Mouse (Mus musculus) erythroblast, embryonic 14.5 days (primary cell): ENCODE data around the gene Prdx6. TPM values are rescaled to one million over a fixed set of nuclear protein-coding genes. Genes with fewer than 3 reads are reported as not detected.

ENCODE experiments used
- H3K27me3 ChIP-seq: 2 replicates; pipeline ENCODE4 v1.6.1; 2012; ENCODE audit warnings: inconsistent platforms; ENCODE audit not compliant: control insufficient read depth
- H3K36me3 ChIP-seq: 2 replicates; pipeline ENCODE4 v1.6.1; 2012; ENCODE audit warnings: mild to moderate bottlenecking, inconsistent platforms; ENCODE audit not compliant: control insufficient read depth
- H3K4me1 ChIP-seq: 2 replicates; pipeline ENCODE4 v1.6.1; 2012; ENCODE audit warnings: inconsistent platforms; ENCODE audit not compliant: control insufficient read depth
- H3K4me3 ChIP-seq: replicated peaks from 2 replicates; pipeline ENCODE3; 2012; ENCODE audit warnings: moderate library complexity, mild to moderate bottlenecking, inconsistent platforms
- H3K9me3 ChIP-seq: 2 replicates; pipeline ENCODE4 v1.6.1; 2012; ENCODE audit warnings: low read length, inconsistent platforms, mixed read lengths; ENCODE audit not compliant: control insufficient read depth
- GATA1 ChIP-seq: IDR thresholded peaks from 2 replicates; pipeline ENCODE4 v1.6.1; 2012; ENCODE audit warnings: low read length, inconsistent platforms, mixed read lengths
- TAL1 ChIP-seq: IDR thresholded peaks from 3 replicates; pipeline ENCODE4 v1.6.1; 2012; ENCODE audit warnings: low read length, inconsistent platforms, mixed read lengths
- polyA plus RNA-seq: library from polyadenylated mRNA; stranded (reverse); fragments of >175 nt; gene quantifications from 2 replicates; pipeline ENCODE4 v1.2.3, GENCODE M21; 2012

The Prdx6 gene
- polyA plus RNA-seq, 1 experiment, result 1.5 TPM

GRCm38 (mm10) chr1:161269346-161269745 is 18.3 kb upstream of the Prdx6 start:
- H3K36me3 ChIP-seq, result no peaks in the 10 kb centered on the region
- no peak overlapping the region for H3K4me3 ChIP-seq
- TF ChIP-seq GATA1 (no peak), TAL1 (no peak)
- H3K9me3 ChIP-seq, result no peaks in the 10 kb centered on the region
- peaks cover 28% of the 10 kb centered on the region for H3K4me1 ChIP-seq
- H3K27me3 ChIP-seq, result no peaks in the 10 kb centered on the region

- no peaks in the 10 kb centered on the region for H3K9me3 ChIP-seq
- TF ChIP-seq TAL1 (peak; percentile 64), GATA1 (peak; percentile 38; the same call in 1 of the 2 replicates)
- no peak overlapping the region for H3K4me3 ChIP-seq
- peaks cover 28% of the 10 kb centered on the region for H3K4me1 ChIP-seq
- no peaks in the 10 kb centered on the region for H3K36me3 ChIP-seq
- H3K27me3 ChIP-seq, result no peaks in the 10 kb centered on the region
These were observed 17.9 kb upstream of the Prdx6 start for GRCm38 (mm10) chr1:161268884-161269283.

- Histone ChIP-seq H3K9me3 (no peaks in the 10 kb centered on the region), H3K4me3 (no peak overlapping the region), H3K4me1 (peaks cover 28% of the 10 kb centered on the region), H3K36me3 (no peaks in the 10 kb centered on the region), H3K27me3 (no peaks in the 10 kb centered on the region)
- no peak for TF ChIP-seq TAL1
- no peak for TF ChIP-seq GATA1
These were observed 17.1 kb upstream of the Prdx6 start for GRCm38 (mm10) chr1:161268116-161268515.

- Histone ChIP-seq H3K27me3 (0 out of 2 replicates have a peak, but pooled peaks cover 2% of the 10 kb centered on the region), H3K4me1 (peaks cover 25% of the 10 kb centered on the region), H3K36me3 (no peaks in the 10 kb centered on the region), H3K9me3 (no peaks in the 10 kb centered on the region), H3K4me3 (no peak overlapping the region)
- TF ChIP-seq TAL1 (no peak), GATA1 (no peak)
These were observed 13.9 kb upstream of the Prdx6 start for GRCm38 (mm10) chr1:161264961-161265360.

- TF ChIP-seq GATA1, result no peak
- Histone ChIP-seq H3K36me3 (no peaks in the 10 kb centered on the region), H3K4me3 (no peak overlapping the region), H3K4me1 (peaks cover 14% of the 10 kb centered on the region), H3K27me3 (0 out of 2 replicates have a peak, but pooled peaks cover 2% of the 10 kb centered on the region), H3K9me3 (no peaks in the 10 kb centered on the region)
These were observed 12.6 kb upstream of the Prdx6 start for GRCm38 (mm10) chr1:161263584-161263983.

GRCm38 (mm10) chr1:161262542-161262941 is 11.5 kb upstream of the Prdx6 start:
- peaks cover 10% of the 10 kb centered on the region for H3K4me1 ChIP-seq
- TF ChIP-seq GATA1, result no peak
- no peak for TF ChIP-seq TAL1
- H3K36me3 ChIP-seq, result no peaks in the 10 kb centered on the region
- H3K27me3 ChIP-seq, result 0 out of 2 replicates have a peak, but pooled peaks cover 2% of the 10 kb centered on the region
- no peaks in the 10 kb centered on the region for H3K9me3 ChIP-seq
- no peak overlapping the region for H3K4me3 ChIP-seq

- H3K27me3 ChIP-seq, result 0 out of 2 replicates have a peak, but pooled peaks cover 2% of the 10 kb centered on the region
- no peak for TF ChIP-seq TAL1
- TF ChIP-seq GATA1, result no peak
- H3K4me3 ChIP-seq, result no peak overlapping the region
- no peaks in the 10 kb centered on the region for H3K9me3 ChIP-seq
- H3K36me3 ChIP-seq, result no peaks in the 10 kb centered on the region
- peaks cover 20% of the 10 kb centered on the region for H3K4me1 ChIP-seq
These were observed 9.7 kb upstream of the Prdx6 start for GRCm38 (mm10) chr1:161260761-161261160.

- Histone ChIP-seq H3K27me3 (0 out of 2 replicates have a peak, but pooled peaks cover 2% of the 10 kb centered on the region), H3K4me1 (peaks cover 36% of the 10 kb centered on the region), H3K9me3 (no peaks in the 10 kb centered on the region), H3K36me3 (no peaks in the 10 kb centered on the region), H3K4me3 (no peak overlapping the region)
- TF ChIP-seq TAL1 (no peak), GATA1 (no peak)
These were observed 8.1 kb upstream of the Prdx6 start for GRCm38 (mm10) chr1:161259142-161259541.

- H3K9me3 ChIP-seq, result no peaks in the 10 kb centered on the region
- no peak for TF ChIP-seq TAL1
- TF ChIP-seq GATA1, result no peak
- H3K27me3 ChIP-seq, result 0 out of 2 replicates have a peak, but pooled peaks cover 2% of the 10 kb centered on the region
- H3K4me1 ChIP-seq, result peaks cover 44% of the 10 kb centered on the region
- no peak overlapping the region for H3K4me3 ChIP-seq
- H3K36me3 ChIP-seq, result no peaks in the 10 kb centered on the region
These were observed 7.3 kb upstream of the Prdx6 start for GRCm38 (mm10) chr1:161258331-161258730.

GRCm38 (mm10) chr1:161256918-161257317 is 5.9 kb upstream of the Prdx6 start:
- TF ChIP-seq TAL1 (no peak), GATA1 (no peak)
- H3K4me1 ChIP-seq, result peaks cover 58% of the 10 kb centered on the region

More at GRCm38 (mm10) chr1:161256918-161257317, 5.9 kb upstream of the Prdx6 start:
- no peaks in the 10 kb centered on the region for H3K36me3 ChIP-seq
- 0 out of 2 replicates have a peak, but pooled peaks cover 2% of the 10 kb centered on the region for H3K27me3 ChIP-seq
- no peak overlapping the region for H3K4me3 ChIP-seq
- no peaks in the 10 kb centered on the region for H3K9me3 ChIP-seq
